Mouse (Mus musculus) G1E (cell line): ENCODE results near the gene Tek. TPM values are rescaled to one million over a fixed set of nuclear protein-coding genes. Genes with fewer than 3 reads are reported as not detected.

ENCODE experiments used
- ATAC-seq: 2 replicates; pipeline ENCODE4 v1.8.0; 2016; ENCODE audit warnings: mild to moderate bottlenecking; ENCODE audit not compliant: insufficient number of reproducible peaks, poor library complexity, low FRiP score, severe bottlenecking; ENCODE audit errors: extremely low read depth
- DNase-seq: peaks from one replicate; pipeline ENCODE4 v3.0.0; 2012; ENCODE audit warnings: low spot score
- H3K27me3 ChIP-seq: 2 replicates; pipeline ENCODE4 v1.6.1; 2012; ENCODE audit warnings: mild to moderate bottlenecking, low read length, inconsistent platforms; ENCODE audit not compliant: insufficient read depth
- H3K36me3 ChIP-seq: replicated peaks from 2 replicates; pipeline ENCODE3; 2012; ENCODE audit warnings: mild to moderate bottlenecking, inconsistent platforms
- H3K4me1 ChIP-seq: 2 replicates; pipeline ENCODE4 v1.6.1; 2012; ENCODE audit warnings: low read depth, low read length, inconsistent platforms, mixed read lengths; ENCODE audit not compliant: insufficient read depth
- H3K4me3 ChIP-seq: 2 replicates; pipeline ENCODE4 v1.5.1; 2012; ENCODE audit warnings: low read depth, mild to moderate bottlenecking, inconsistent platforms, low read length, moderate library complexity, mixed read lengths
- H3K9me3 ChIP-seq: replicated peaks from 2 replicates; pipeline ENCODE4 v1.6.1; 2012; ENCODE audit warnings: inconsistent platforms
- CTCF ChIP-seq: IDR thresholded peaks from 2 replicates; pipeline ENCODE4 v1.5.1; 2012; ENCODE audit warnings: low read depth, low read length, inconsistent platforms, mixed read lengths
- GATA1 ChIP-seq: IDR thresholded peaks from 2 replicates; pipeline ENCODE4 v1.6.1; 2012; ENCODE audit warnings: borderline replicate concordance, low read length, inconsistent platforms, mixed read lengths
- GATA2 ChIP-seq: IDR thresholded peaks from 2 replicates; pipeline ENCODE4 v1.6.1; 2012; ENCODE audit warnings: low read depth, low read length, inconsistent platforms, borderline replicate concordance
- POLR2AphosphoS5 ChIP-seq: IDR thresholded peaks from 2 replicates; pipeline ENCODE4 v1.6.1; 2012; ENCODE audit warnings: low read depth, low read length, inconsistent platforms; ENCODE audit not compliant: insufficient replicate concordance
- TAL1 ChIP-seq: conservative IDR thresholded peaks from 2 replicates; pipeline ENCODE4 v1.6.1; 2012; ENCODE audit warnings: low read depth, low read length, inconsistent platforms, mixed read lengths
- polyA plus RNA-seq: library from polyadenylated mRNA; stranded (reverse); fragments of >175 nt; gene quantifications from 2 replicates; pipeline ENCODE4 v1.2.3, GENCODE M21; 2012
- total RNA-seq, 2 experiments: library from RNA; stranded (forward) in 1 of 2; stranded (reverse) in 1 of 2; fragments of 200-1000 nt in 1 of 2; fragments of >200 nt in 1 of 2; fragmentation: Nextera tagmentation in 1 of 2; gene quantifications; 2 replicates each; pipeline ENCODE4 v1.2.3; 2014 to 2017

Gene Tek
- total and polyA plus RNA-seq, 3 experiments, result 0.05 TPM; not detected in 2

GRCm38 (mm10) chr4:94713741-94714140 lies 25.3 kb upstream of the Tek start:
- Histone ChIP-seq H3K4me1 (no peaks in the 10 kb centered on the region), H3K27me3 (no peaks in the 10 kb centered on the region), H3K9me3 (no peaks in the 10 kb centered on the region), H3K4me3 (no peak overlapping the region), H3K36me3 (no peaks in the 10 kb centered on the region)
- no peak for DNase-seq
- ATAC-seq, result no peak
- no peak for TF ChIP-seq GATA2
- TF ChIP-seq POLR2AphosphoS5, result no peak
- TF ChIP-seq TAL1, result no peak
- no peak for TF ChIP-seq CTCF
- TF ChIP-seq GATA1, result no peak

GRCm38 (mm10) chr4:94715166-94715565 lies 23.9 kb upstream of the Tek start:
- DNase-seq, result no peak
- ATAC-seq, result no peak
- Histone ChIP-seq H3K4me3 (no peak overlapping the region), H3K36me3 (no peaks in the 10 kb centered on the region), H3K9me3 (no peaks in the 10 kb centered on the region), H3K4me1 (no peaks in the 10 kb centered on the region), H3K27me3 (no peaks in the 10 kb centered on the region)
- TF ChIP-seq CTCF (no peak), TAL1 (no peak), GATA2 (no peak), POLR2AphosphoS5 (no peak), GATA1 (no peak)

- Histone ChIP-seq H3K9me3 (no peaks in the 10 kb centered on the region; the same call in 1 of the 2 replicates), H3K27me3 (0 out of 2 replicates have a peak, but pooled peaks cover 2% of the 10 kb centered on the region), H3K4me3 (no peak overlapping the region), H3K36me3 (no peaks in the 10 kb centered on the region), H3K4me1 (no peaks in the 10 kb centered on the region)
- DNase-seq, result no peak
- TF ChIP-seq GATA2, result no peak
- TF ChIP-seq GATA1, result no peak
- TF ChIP-seq CTCF, result no peak
- no peak for TF ChIP-seq TAL1
- no peak for TF ChIP-seq POLR2AphosphoS5
- no peak; the same call in 1 of the 2 replicates for ATAC-seq
Observed at GRCm38 (mm10) chr4:94725799-94726198, 13.3 kb upstream of the Tek start.

GRCm38 (mm10) chr4:94732721-94733120 lies 6.4 kb upstream of the Tek start:
- H3K4me1 ChIP-seq, result no peaks in the 10 kb centered on the region
- H3K4me3 ChIP-seq, result no peak overlapping the region
- H3K36me3 ChIP-seq, result no peaks in the 10 kb centered on the region
- DNase-seq (no peak), ATAC-seq (no peak)
- TF ChIP-seq CTCF (no peak), GATA2 (no peak), GATA1 (no peak)
- H3K9me3 ChIP-seq, result no peaks in the 10 kb centered on the region; the same call in 1 of the 2 replicates
- H3K27me3 ChIP-seq, result no peaks in the 10 kb centered on the region

- Histone ChIP-seq H3K4me1 (no peaks in the 10 kb centered on the region), H3K36me3 (no peaks in the 10 kb centered on the region), H3K4me3 (no peak overlapping the region), H3K27me3 (no peaks in the 10 kb centered on the region; the same call in 1 of the 2 replicates), H3K9me3 (no peaks in the 10 kb centered on the region)
- no peak for ATAC-seq
- no peak for TF ChIP-seq POLR2AphosphoS5
- no peak for DNase-seq
Observed at GRCm38 (mm10) chr4:94737326-94738295, 1.5 kb upstream of the Tek start.

- no peak overlapping the region for H3K4me3 ChIP-seq
- no peaks in the 10 kb centered on the region for H3K9me3 ChIP-seq
- TF ChIP-seq GATA1 (no peak), POLR2AphosphoS5 (no peak), TAL1 (no peak), GATA2 (no peak), CTCF (no peak)
- no peaks in the 10 kb centered on the region for H3K4me1 ChIP-seq
- DNase-seq (no peak), ATAC-seq (no peak)
- H3K27me3 ChIP-seq, result no peaks in the 10 kb centered on the region; the same call in 1 of the 2 replicates
- H3K36me3 ChIP-seq, result no peaks in the 10 kb centered on the region
Observed at GRCm38 (mm10) chr4:94741824-94742223, 2.7 kb downstream of the Tek start.
